ENCODE assay signal across 8 mouse cellular contexts in genomic region chr1:58422879-58423278, GRCm38 (mm10). TPM values are rescaled to one million over a fixed set of nuclear protein-coding genes. Genes with fewer than 3 reads are reported as not detected.
DNase-seq lines count a peak whose midpoint lies in the region; ATAC-seq lines count a peak whose summit lies in the region.

No protein-coding gene starts in this region.

- H3K27ac ChIP-seq in heart, embryonic 11.5 days (ENCODE audit: low read depth, low read length) = peak overlapping the region; percentile 99
- H3K27ac ChIP-seq in kidney, embryonic 16.5 days (ENCODE audit: low read length) = peak overlapping the region; percentile 99
- peak overlapping the region; percentile 77 for H3K27ac ChIP-seq in macrophage

- H3K4me3 ChIP-seq in heart, embryonic 11.5 days (ENCODE audit: low read depth, low read length) = peak overlapping the region; percentile 95
- H3K4me3 ChIP-seq in kidney, embryonic 16.5 days (ENCODE audit: low read length) = peak overlapping the region; percentile 100
- H3K4me3 ChIP-seq in macrophage (ENCODE audit: inconsistent target) = peak overlapping the region; percentile 96

- DNase-seq in urinary bladder, postnatal 25 days (ENCODE audit: low spot score) = peak; percentile 15
- no peak for DNase-seq in urinary bladder, adult 18-20 months (ENCODE audit: low spot score in 2 of 2)
- DNase-seq in spleen, postnatal 36 days (ENCODE audit: low spot score in 2 of 2) = peak; percentile 59 to 78
- no peak for DNase-seq in left cerebral cortex, adult 8-10 months (ENCODE audit: low spot score in 2 of 2)

- H3K27me3 ChIP-seq in heart, embryonic 11.5 days (ENCODE audit: control insufficient read depth, insufficient read depth, low read length) = no peaks in the 10 kb centered on the region
- no peaks in the 10 kb centered on the region for H3K27me3 ChIP-seq in kidney, embryonic 16.5 days (ENCODE audit: insufficient read depth, low read length)

- peaks cover 5% of the 10 kb centered on the region; the same call in 1 of the 2 replicates for H3K4me1 ChIP-seq in heart, embryonic 11.5 days (ENCODE audit: control insufficient read depth, insufficient read depth, low read length)
- H3K4me1 ChIP-seq in kidney, embryonic 16.5 days (ENCODE audit: insufficient read depth, low read length) = peaks cover 24% of the 10 kb centered on the region

- peak overlapping the region; percentile 79 for H3K4me2 ChIP-seq in heart, embryonic 11.5 days
- peak overlapping the region; percentile 84 for H3K4me2 ChIP-seq in kidney, embryonic 16.5 days (replicated peaks; ENCODE audit: low read depth, low read length)

- H3K36me3 ChIP-seq in heart, embryonic 11.5 days (ENCODE audit: control insufficient read depth, insufficient read depth, low read length) = peaks cover 20% of the 10 kb centered on the region
- H3K36me3 ChIP-seq in kidney, embryonic 16.5 days (ENCODE audit: insufficient read depth, low read length) = peaks cover 31% of the 10 kb centered on the region
- H3K36me3 ChIP-seq in macrophage (ENCODE audit: inconsistent target) = peaks cover 37% of the 10 kb centered on the region

- WGBS in heart, embryonic 11.5 days (ENCODE audit: insufficient replicate concordance) = 7% methylated on average over 13 of the region's 13 CpGs
- 5% methylated on average over 13 of the region's 13 CpGs for WGBS in kidney, embryonic 16.5 days
- WGBS in macrophage (ENCODE audit: missing documents) = 0% methylated on average over 13 of the region's 13 CpGs

- H3K9ac ChIP-seq in heart, embryonic 11.5 days (ENCODE audit: low read depth, low read length) = peak overlapping the region; percentile 99
- peak overlapping the region; percentile 100 for H3K9ac ChIP-seq in kidney, embryonic 16.5 days (replicated peaks; ENCODE audit: low read length)

- peak; percentile 64 for ATAC-seq in common myeloid progenitor, adult 5-6 weeks (replicated peaks; ENCODE audit: low read depth, poor library complexity, severe bottlenecking)
- ATAC-seq in heart, embryonic 11.5 days (replicated peaks; ENCODE audit: insufficient number of reproducible peaks, low FRiP score, low TSS enrichment) = no peak; the same call in 1 of the 2 replicates
- ATAC-seq in kidney, embryonic 16.5 days (ENCODE audit: low FRiP score, low TSS enrichment) = peak; percentile 43; the same call in 1 of the 2 replicates

- H3K79me2 ChIP-seq in macrophage (ENCODE audit: inconsistent target) = peaks cover 63% of the 10 kb centered on the region

- no peaks in the 10 kb centered on the region for H3K9me3 ChIP-seq in heart, embryonic 11.5 days (replicated peaks; ENCODE audit: control insufficient read depth, low read length)
- no peaks in the 10 kb centered on the region for H3K9me3 ChIP-seq in kidney, embryonic 16.5 days (ENCODE audit: low read length)

RNA-seq across cellular contexts. Expression of gene Clk1, which starts 1.0 kb away (rescaled TPM):
- total RNA-seq in common myeloid progenitor, adult 5-6 weeks (2017) = 507 and 538 TPM in 2 replicates
- 134 and 148 TPM in 2 replicates for polyA plus RNA-seq in heart, embryonic 11.5 days (2014; fragmentation: Nextera tagmentation; extraction: Ambion mirVana)
- 191 and 204 TPM in 2 replicates for polyA plus RNA-seq in kidney, embryonic 16.5 days (2015; fragmentation: Nextera tagmentation; extraction: Ambion mirVana)
- 1,000 to 10,000 TPM in 8 of 26 experiments, 100 to 1,000 TPM in 18; 378 to 1,983 (median 827) TPM for total RNA-seq in macrophage (2018; cell fraction: chromatin; rRNA removed)
- 10 to 100 TPM; 18.4 to 89.4 (median 44.7) TPM for total RNA-seq in macrophage (2018; cell fraction: cytosol; rRNA removed)
- total RNA-seq in macrophage (2018; cell fraction: nucleus; rRNA removed) = 1,000 to 10,000 TPM in 2 of 26 experiments, 100 to 1,000 TPM in 24; 228 to 1,112 (median 487) TPM
- polyA plus RNA-seq in macrophage (2018) = 48.7 to 99.4 TPM (median 98.6 TPM) in 3 replicates
- total RNA-seq in left cerebral cortex, adult 8-10 months (2022) = 100 to 1,000 TPM in 3 of 4 experiments, 10 to 100 TPM in 1; 80.9 to 126 (median 112) TPM

RNA-seq across cellular contexts. Expression of gene Nif3l1, which starts 22.1 kb away (rescaled TPM):
- 55.0 and 64.6 TPM in 2 replicates for total RNA-seq in common myeloid progenitor, adult 5-6 weeks (2017)
- 35.0 and 36.4 TPM in 2 replicates for polyA plus RNA-seq in heart, embryonic 11.5 days (2014; fragmentation: Nextera tagmentation; extraction: Ambion mirVana)
- polyA plus RNA-seq in kidney, embryonic 16.5 days (2015; fragmentation: Nextera tagmentation; extraction: Ambion mirVana) = 51.9 and 52.2 TPM in 2 replicates
- total RNA-seq in macrophage (2018; cell fraction: chromatin; rRNA removed) = 10 to 100 TPM in 11 of 26 experiments, 1 to 10 TPM in 15; 3.2 to 22.1 (median 8.9) TPM
- 10 to 100 TPM in 13 of 26 experiments, 1 to 10 TPM in 13; 6.0 to 14.4 (median 10.1) TPM for total RNA-seq in macrophage (2018; cell fraction: cytosol; rRNA removed)
- 10 to 100 TPM in 10 of 26 experiments, 1 to 10 TPM in 16; 3.1 to 20.1 (median 7.6) TPM for total RNA-seq in macrophage (2018; cell fraction: nucleus; rRNA removed)
- 9.8 to 16.5 TPM (median 10.5 TPM) in 3 replicates for polyA plus RNA-seq in macrophage (2018)
- 10 to 100 TPM; 15.6 to 19.3 (median 18.0) TPM for total RNA-seq in left cerebral cortex, adult 8-10 months (2022)

RNA-seq across cellular contexts. Expression of gene Ppil3, which starts 22.4 kb away (rescaled TPM):
- total RNA-seq in common myeloid progenitor, adult 5-6 weeks (2017) = 71.3 and 86.1 TPM in 2 replicates
- polyA plus RNA-seq in heart, embryonic 11.5 days (2014; fragmentation: Nextera tagmentation; extraction: Ambion mirVana) = 36.5 and 37.1 TPM in 2 replicates
- polyA plus RNA-seq in kidney, embryonic 16.5 days (2015; fragmentation: Nextera tagmentation; extraction: Ambion mirVana) = 55.6 and 60.6 TPM in 2 replicates
- total RNA-seq in macrophage (2018; cell fraction: chromatin; rRNA removed) = 10 to 100 TPM in 21 of 26 experiments, 1 to 10 TPM in 5; 4.1 to 45.4 (median 23.8) TPM
- total RNA-seq in macrophage (2018; cell fraction: cytosol; rRNA removed) = 10 to 100 TPM; 19.2 to 44.9 (median 32.2) TPM
- 10 to 100 TPM in 21 of 26 experiments, 1 to 10 TPM in 5; 6.3 to 44.6 (median 16.7) TPM for total RNA-seq in macrophage (2018; cell fraction: nucleus; rRNA removed)
- polyA plus RNA-seq in macrophage (2018) = 25.5 to 49.0 TPM (median 45.3 TPM) in 3 replicates
- total RNA-seq in left cerebral cortex, adult 8-10 months (2022) = 10 to 100 TPM; 27.1 to 32.2 (median 29.8) TPM

RNA-seq across cellular contexts. Expression of gene Bzw1, which starts 30.2 kb away (rescaled TPM):
- 194 and 196 TPM in 2 replicates for total RNA-seq in common myeloid progenitor, adult 5-6 weeks (2017)
- polyA plus RNA-seq in heart, embryonic 11.5 days (2014; fragmentation: Nextera tagmentation; extraction: Ambion mirVana) = 274 and 298 TPM in 2 replicates
- polyA plus RNA-seq in kidney, embryonic 16.5 days (2015; fragmentation: Nextera tagmentation; extraction: Ambion mirVana) = 350 and 352 TPM in 2 replicates
- total RNA-seq in macrophage (2018; cell fraction: chromatin; rRNA removed) = 10 to 100 TPM; 23.0 to 74.1 (median 38.3) TPM
- 100 to 1,000 TPM; 110 to 168 (median 134) TPM for total RNA-seq in macrophage (2018; cell fraction: cytosol; rRNA removed)
- total RNA-seq in macrophage (2018; cell fraction: nucleus; rRNA removed) = 100 to 1,000 TPM in 2 of 26 experiments, 10 to 100 TPM in 24; 46.4 to 125 (median 65.3) TPM
- 103 to 172 TPM (median 110 TPM) in 3 replicates for polyA plus RNA-seq in macrophage (2018)
- total RNA-seq in left cerebral cortex, adult 8-10 months (2022) = 100 to 1,000 TPM; 127 to 145 (median 134) TPM

Comparison
In these comparisons a context has a peak if more than half of its experiments do, and no peak if none do; other contexts are left out.
1. DNase-seq: peak in urinary bladder, postnatal 25 days (single experiment) and spleen, postnatal 36 days (2 of 2); none in urinary bladder, adult 18-20 months (0 of 2) and left cerebral cortex, adult 8-10 months (0 of 2).
2. Peak in every context shown above with its lines, with median percentiles within 50 percentile points of each other: H3K27ac ChIP-seq and H3K4me3 ChIP-seq.